Mouse (Mus musculus): ENCODE results near the gene Rad23a.

Gene Rad23a

GRCm38 (mm10) chr8:84813830-84814229, 26.6 kb downstream of the Rad23a start:
- DNase-seq (ENCODE audit: low read depth, low spot score): peak; percentile 56

- peak; percentile 85 for DNase-seq (ENCODE audit: low read depth, low spot score)
Observed at GRCm38 (mm10) chr8:84813059-84813458, 27.4 kb downstream of the Rad23a start.

DNA sequence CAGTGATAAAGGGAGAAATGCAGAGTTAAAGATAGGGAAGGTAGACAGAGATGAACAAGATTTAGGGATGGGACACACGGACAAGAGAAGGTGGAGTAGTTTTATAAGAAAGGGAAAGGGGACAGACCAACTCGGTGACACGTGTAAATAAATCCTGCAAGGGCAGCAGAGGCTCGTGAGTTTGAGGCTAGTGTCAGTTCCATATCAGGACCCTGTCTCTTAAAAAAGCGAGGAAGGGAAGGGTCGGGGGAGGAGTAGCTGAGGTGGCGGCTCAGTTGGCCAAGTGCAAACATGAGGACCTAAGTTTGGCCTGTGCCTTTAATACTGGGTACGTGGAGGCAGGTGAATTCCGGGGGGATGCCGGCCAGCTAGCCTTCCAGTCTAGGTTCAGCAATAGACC, 29.2 kb downstream of the Rad23a start:
- no peak for DNase-seq (ENCODE audit: low read depth, low spot score)

- DNase-seq (ENCODE audit: low read depth, low spot score): peak; percentile 93
Observed at GRCm38 (mm10) chr8:84810896-84811295, 29.6 kb downstream of the Rad23a start.

GRCm38 (mm10) chr8:84809941-84810280, 30.6 kb downstream of the Rad23a start:
- no peak for DNase-seq (ENCODE audit: low read depth, low spot score)

- no peak for DNase-seq (ENCODE audit: low read depth, low spot score)
Observed at GRCm38 (mm10) chr8:84809109-84809940, 31.1 kb downstream of the Rad23a start.

GRCm38 (mm10) chr8:84806031-84806430, 34.4 kb downstream of the Rad23a start:
- no peak for DNase-seq (ENCODE audit: low read depth, low spot score)

- peak; percentile 83 for DNase-seq (ENCODE audit: low read depth, low spot score)
Observed at GRCm38 (mm10) chr8:84799999-84800831, 40.2 kb downstream of the Rad23a start, which contains the start of gene Nfix. TSS of gene Nfix (minus strand) at chr8:84800344.

- peak; percentile 80 for DNase-seq (ENCODE audit: low read depth, low spot score)
Observed at GRCm38 (mm10) chr8:84799136-84799931, 41.1 kb downstream of the Rad23a start.

- DNase-seq (ENCODE audit: low read depth, low spot score): peak; percentile 48
Observed at GRCm38 (mm10) chr8:84798446-84799135, 41.9 kb downstream of the Rad23a start.

DNA sequence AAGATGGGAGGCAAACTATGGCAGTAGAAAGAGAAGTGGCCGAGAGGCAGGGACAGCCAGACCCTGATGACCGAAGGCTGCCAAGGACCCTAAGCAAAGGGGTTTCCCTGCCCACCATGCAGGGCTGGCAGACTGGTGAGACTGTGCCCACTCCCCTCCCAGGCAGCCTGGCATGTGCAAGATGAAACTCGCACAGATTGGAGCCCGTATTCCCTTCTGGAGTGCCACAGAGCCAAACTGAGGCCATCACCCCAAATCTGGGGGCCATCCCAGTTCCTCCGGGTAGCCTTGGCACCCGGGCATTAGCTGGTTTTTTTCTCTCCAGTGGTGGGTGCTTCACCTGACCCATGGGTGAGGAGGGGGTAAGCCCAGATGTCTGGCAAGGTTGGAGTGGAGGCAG, 42.5 kb downstream of the Rad23a start:
- DNase-seq (ENCODE audit: low read depth, low spot score): no peak

GRCm38 (mm10) chr8:84797256-84797797, 43.1 kb downstream of the Rad23a start:
- no peak for DNase-seq (ENCODE audit: low read depth, low spot score)

DNA sequence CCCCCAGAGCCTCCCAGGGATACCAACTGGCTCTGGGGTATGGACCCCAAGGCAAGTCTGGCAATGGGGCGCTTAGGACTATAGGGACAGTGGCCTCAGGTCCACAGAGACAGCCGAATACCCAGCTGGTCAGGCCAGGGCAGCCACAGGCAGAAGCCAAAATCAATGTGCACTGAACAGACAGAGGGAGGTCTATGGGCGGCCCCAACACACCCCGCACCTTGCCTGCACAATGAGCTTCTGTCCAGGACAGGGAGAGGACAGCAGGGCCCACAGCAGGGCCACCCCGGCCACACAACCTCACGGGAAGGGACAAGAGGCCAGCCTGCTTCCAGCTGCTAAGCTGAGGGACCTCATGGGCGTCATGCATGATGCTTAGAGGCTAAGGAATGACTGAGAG, 46.0 kb downstream of the Rad23a start:
- DNase-seq (ENCODE audit: low read depth, low spot score): peak; percentile 80

- DNase-seq (ENCODE audit: low read depth, low spot score): peak; percentile 96
Observed at GRCm38 (mm10) chr8:84793791-84794485, 46.5 kb downstream of the Rad23a start.

- DNase-seq (ENCODE audit: low read depth, low spot score): peak; percentile 70
Observed at GRCm38 (mm10) chr8:84793134-84793533, 47.3 kb downstream of the Rad23a start.

GRCm38 (mm10) chr8:84792429-84792947, 48.0 kb downstream of the Rad23a start:
- no peak for DNase-seq (ENCODE audit: low read depth, low spot score)

- no peak for DNase-seq (ENCODE audit: low read depth, low spot score)
Observed at GRCm38 (mm10) chr8:84790537-84790936, 49.9 kb downstream of the Rad23a start.

DNA sequence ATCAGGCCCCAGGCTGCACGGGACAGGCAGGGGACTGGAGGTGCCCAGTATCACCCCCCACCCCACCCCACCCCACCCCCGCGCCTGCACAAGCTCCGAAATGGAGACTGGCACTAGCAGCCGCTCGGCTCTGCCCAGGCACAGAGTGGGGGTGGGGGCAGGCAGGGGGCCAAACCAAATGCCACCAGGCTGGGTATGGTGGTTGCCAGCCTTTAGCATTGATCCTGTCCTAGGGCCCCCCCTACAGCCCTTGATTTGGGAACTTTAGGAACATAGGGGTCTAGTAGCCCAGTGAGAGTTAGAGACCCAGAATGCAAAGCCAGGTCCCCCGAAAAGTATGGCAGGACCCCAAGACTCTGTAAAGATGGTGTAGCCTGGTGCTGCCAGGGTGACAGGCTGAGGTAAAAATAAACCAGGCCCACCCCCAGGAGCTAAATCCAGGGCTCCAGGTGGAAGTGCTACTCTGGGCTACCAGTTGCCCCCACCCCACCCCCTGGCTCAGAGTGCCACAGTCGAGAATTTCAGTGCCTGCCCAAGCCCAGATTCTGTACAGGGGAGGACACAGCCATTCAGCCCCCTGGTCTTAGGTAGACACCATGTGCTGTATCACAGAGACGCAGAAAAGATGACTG, 50.5 kb downstream of the Rad23a start:
- peak; percentile 91 for DNase-seq (ENCODE audit: low read depth, low spot score)

DNA sequence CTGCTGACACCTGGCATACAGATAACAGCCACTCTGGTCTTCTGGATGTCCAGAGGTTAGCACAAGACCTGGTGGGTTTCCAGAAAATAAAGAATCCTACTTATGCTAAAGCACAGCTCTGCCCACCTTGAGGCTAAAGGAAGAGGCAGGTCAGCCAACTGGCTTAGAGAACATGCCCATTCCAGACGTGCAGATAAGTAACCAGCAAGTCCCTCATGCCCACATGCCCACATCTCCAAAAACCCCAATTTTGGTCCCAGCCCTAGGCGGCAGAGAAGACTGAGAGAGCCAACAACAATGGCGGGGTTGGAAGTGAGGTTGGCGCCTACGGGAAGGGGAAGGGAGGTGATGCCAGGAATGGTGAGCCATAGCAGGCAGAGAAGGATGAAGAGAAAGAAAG, 51.1 kb downstream of the Rad23a start:
- no peak for DNase-seq (ENCODE audit: low read depth, low spot score)

DNA sequence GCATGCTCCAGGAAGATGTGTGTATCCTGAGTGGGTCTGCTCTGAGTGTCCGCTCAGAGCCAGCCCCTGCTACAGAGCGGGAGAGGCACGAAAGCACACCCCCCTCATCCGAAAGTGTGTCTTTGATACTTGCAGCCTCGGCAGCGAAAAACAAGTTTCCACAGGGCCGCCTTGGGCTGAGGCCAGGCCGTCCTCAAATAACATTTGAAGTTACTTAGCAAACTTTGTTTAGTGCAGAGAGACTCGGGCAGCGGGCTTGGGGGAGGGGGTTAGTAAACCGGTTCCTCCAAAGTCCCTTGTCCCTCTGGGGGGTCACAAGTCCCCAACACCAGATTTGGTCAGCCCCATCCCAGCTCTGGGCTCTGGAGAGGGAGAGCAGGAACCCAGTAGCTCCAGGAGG, 51.6 kb downstream of the Rad23a start:
- no peak for DNase-seq (ENCODE audit: low read depth, low spot score)

Data from brain, adult 2 months (tissue).